Mouse (Mus musculus) G1E (cell line): ENCODE measurements at regions not wholly inside any gene's neighbourhood (a gene's known extent, or its start where the extent isn't known, plus 50 kb on each side); places are given as distances from the start of the nearest gene placed in this dataset.

Experiments
- ATAC-seq: 2 replicates; pipeline ENCODE4 v1.8.0; 2016; ENCODE audit warnings: mild to moderate bottlenecking; ENCODE audit not compliant: insufficient number of reproducible peaks, poor library complexity, low FRiP score, severe bottlenecking; ENCODE audit errors: extremely low read depth
- DNase-seq: peaks from one replicate; pipeline ENCODE4 v3.0.0; 2012; ENCODE audit warnings: low spot score
- H3K27me3 ChIP-seq: 2 replicates; pipeline ENCODE4 v1.6.1; 2012; ENCODE audit warnings: mild to moderate bottlenecking, low read length, inconsistent platforms; ENCODE audit not compliant: insufficient read depth
- H3K36me3 ChIP-seq: replicated peaks from 2 replicates; pipeline ENCODE3; 2012; ENCODE audit warnings: mild to moderate bottlenecking, inconsistent platforms
- H3K4me1 ChIP-seq: 2 replicates; pipeline ENCODE4 v1.6.1; 2012; ENCODE audit warnings: low read depth, low read length, inconsistent platforms, mixed read lengths; ENCODE audit not compliant: insufficient read depth
- H3K4me3 ChIP-seq: 2 replicates; pipeline ENCODE4 v1.5.1; 2012; ENCODE audit warnings: low read depth, mild to moderate bottlenecking, inconsistent platforms, low read length, moderate library complexity, mixed read lengths
- H3K9me3 ChIP-seq: replicated peaks from 2 replicates; pipeline ENCODE4 v1.6.1; 2012; ENCODE audit warnings: inconsistent platforms
- CTCF ChIP-seq: IDR thresholded peaks from 2 replicates; pipeline ENCODE4 v1.5.1; 2012; ENCODE audit warnings: low read depth, low read length, inconsistent platforms, mixed read lengths
- GATA1 ChIP-seq: IDR thresholded peaks from 2 replicates; pipeline ENCODE4 v1.6.1; 2012; ENCODE audit warnings: borderline replicate concordance, low read length, inconsistent platforms, mixed read lengths
- GATA2 ChIP-seq: IDR thresholded peaks from 2 replicates; pipeline ENCODE4 v1.6.1; 2012; ENCODE audit warnings: low read depth, low read length, inconsistent platforms, borderline replicate concordance
- POLR2AphosphoS5 ChIP-seq: IDR thresholded peaks from 2 replicates; pipeline ENCODE4 v1.6.1; 2012; ENCODE audit warnings: low read depth, low read length, inconsistent platforms; ENCODE audit not compliant: insufficient replicate concordance
- TAL1 ChIP-seq: conservative IDR thresholded peaks from 2 replicates; pipeline ENCODE4 v1.6.1; 2012; ENCODE audit warnings: low read depth, low read length, inconsistent platforms, mixed read lengths

DNA sequence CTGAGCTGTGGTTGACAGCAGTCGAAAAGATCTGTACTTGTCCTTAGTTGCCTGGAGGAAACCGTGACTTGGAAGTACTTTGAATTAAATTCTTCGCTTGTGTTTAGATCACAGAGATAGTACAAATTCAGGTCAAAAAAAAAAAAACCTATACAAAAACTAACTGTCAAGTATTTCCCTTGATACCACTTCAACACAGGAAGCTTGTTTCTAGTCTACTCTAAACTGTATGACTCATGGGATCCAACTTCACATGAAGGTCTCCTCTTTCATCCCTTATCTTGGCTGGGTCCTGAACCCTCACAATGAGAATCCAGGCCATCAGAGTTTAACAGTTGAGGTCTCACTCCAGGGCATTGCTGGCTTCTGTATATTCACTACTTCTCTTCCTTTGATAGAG is 54.8 kb downstream of the Tmem30b start:
- H3K9me3 ChIP-seq = no peaks in the 10 kb centered on the region
- H3K4me3 ChIP-seq = no peak overlapping the region
- H3K4me1 ChIP-seq = no peaks in the 10 kb centered on the region
- ATAC-seq = no peak
- H3K36me3 ChIP-seq = no peaks in the 10 kb centered on the region
- no peak for DNase-seq
- H3K27me3 ChIP-seq = no peaks in the 10 kb centered on the region
- TF ChIP-seq GATA2 = no peak
- TF ChIP-seq GATA1 = no peak
- TF ChIP-seq POLR2AphosphoS5 = no peak
- TF ChIP-seq TAL1 = no peak
- TF ChIP-seq CTCF = no peak

DNA sequence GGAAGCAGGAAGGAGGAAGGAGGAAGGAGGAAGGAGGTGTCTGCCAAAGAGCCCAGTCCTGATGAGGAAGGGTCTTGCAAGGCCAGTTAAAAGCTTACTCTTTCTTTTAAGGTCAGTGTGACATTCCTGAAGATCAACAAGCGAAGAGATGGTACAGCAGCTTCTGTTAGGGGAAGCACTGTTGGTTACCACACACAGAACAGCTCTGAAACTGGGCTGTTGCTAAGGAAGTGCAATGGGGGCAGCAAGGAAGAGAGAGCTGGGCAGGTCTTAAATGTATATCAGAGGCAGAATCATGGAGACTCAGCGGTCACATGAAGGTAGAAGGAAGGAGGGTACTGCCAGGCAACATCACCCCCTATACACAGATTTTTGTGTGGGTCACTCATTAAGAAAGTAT is 63.3 kb downstream of the Tmem30b start:
- no peak for ATAC-seq
- H3K4me3 ChIP-seq = no peak overlapping the region
- TF ChIP-seq GATA2 = no peak
- no peak for TF ChIP-seq CTCF
- TF ChIP-seq TAL1 = no peak
- no peak for TF ChIP-seq GATA1
- no peak for TF ChIP-seq POLR2AphosphoS5
- no peaks in the 10 kb centered on the region for H3K9me3 ChIP-seq
- DNase-seq = no peak
- no peaks in the 10 kb centered on the region; the same call in 1 of the 2 replicates for H3K27me3 ChIP-seq
- no peaks in the 10 kb centered on the region for H3K4me1 ChIP-seq
- H3K36me3 ChIP-seq = no peaks in the 10 kb centered on the region

DNA sequence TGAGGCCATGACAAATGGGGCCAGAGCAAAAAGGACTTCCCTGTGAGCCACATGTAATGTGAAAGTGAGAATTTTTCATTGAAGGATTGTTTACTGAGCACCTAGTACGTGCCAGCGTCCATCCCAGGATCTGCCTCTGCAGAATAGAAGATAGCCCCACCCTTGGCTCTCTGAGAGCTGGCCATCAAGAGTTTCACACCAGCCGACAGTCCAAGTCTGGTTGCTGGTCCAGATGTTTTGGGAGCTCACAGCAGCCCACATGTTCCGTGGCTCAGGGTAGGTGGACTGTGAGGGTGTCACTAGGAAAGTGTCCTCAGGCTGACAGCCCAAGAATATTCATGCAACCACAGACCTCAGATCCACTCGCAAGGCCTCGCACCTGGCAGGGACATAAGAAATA is 63.9 kb downstream of the Tmem30b start:
- Histone ChIP-seq H3K4me1 (no peaks in the 10 kb centered on the region), H3K4me3 (no peak overlapping the region), H3K27me3 (no peaks in the 10 kb centered on the region; the same call in 1 of the 2 replicates), H3K9me3 (no peaks in the 10 kb centered on the region), H3K36me3 (no peaks in the 10 kb centered on the region)
- ATAC-seq (no peak), DNase-seq (no peak)
- no peak for TF ChIP-seq GATA2
- no peak for TF ChIP-seq GATA1
- TF ChIP-seq TAL1 = no peak
- TF ChIP-seq POLR2AphosphoS5 = no peak
- TF ChIP-seq CTCF = no peak

DNA sequence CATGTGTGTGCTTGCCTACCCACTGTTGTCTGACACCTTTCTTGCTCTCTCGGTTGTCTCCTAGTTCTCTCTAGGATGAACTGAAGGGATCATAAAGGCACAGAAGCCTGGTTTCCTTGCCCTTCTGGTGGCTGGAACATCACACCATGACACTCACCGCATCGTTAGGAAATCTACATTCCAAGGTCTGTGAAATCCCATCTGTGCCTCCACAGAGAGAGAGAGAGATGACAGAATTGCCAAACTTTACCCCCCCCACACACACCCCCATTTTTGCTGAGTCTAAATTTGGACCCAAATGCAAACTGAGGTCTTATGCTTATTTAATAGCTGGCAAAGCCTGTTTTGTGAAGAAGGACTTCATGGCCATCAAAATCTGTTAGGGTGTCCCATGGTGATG is 64.5 kb downstream of the Tmem30b start:
- Histone ChIP-seq H3K27me3 (peaks cover under 1% of the 10 kb centered on the region; the same call in 1 of the 2 replicates), H3K4me3 (no peak overlapping the region), H3K4me1 (no peaks in the 10 kb centered on the region), H3K9me3 (no peaks in the 10 kb centered on the region), H3K36me3 (no peaks in the 10 kb centered on the region)
- DNase-seq (no peak), ATAC-seq (no peak)
- TF ChIP-seq POLR2AphosphoS5 (no peak), GATA2 (no peak), GATA1 (no peak), CTCF (no peak), TAL1 (no peak)

DNA sequence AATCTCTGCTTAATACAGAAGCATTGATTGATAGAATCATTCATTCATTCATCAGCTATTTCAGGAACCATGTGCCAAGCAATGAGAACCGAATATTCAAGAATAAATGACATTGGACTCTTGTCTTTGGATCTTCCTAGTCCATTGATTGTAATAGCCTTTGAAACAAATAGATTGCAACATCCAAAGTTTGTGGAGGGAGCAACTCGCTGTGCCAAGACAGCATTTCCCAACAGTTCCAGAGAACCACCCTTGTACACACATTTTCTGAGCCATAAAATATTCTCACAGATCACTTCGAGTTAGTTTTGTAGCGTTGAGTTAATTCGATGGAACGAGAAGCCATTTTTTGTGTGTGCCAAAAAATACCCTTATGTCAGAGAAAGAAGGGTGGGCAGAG is 65.0 kb downstream of the Tmem30b start:
- TF ChIP-seq TAL1 (no peak), POLR2AphosphoS5 (no peak), GATA2 (no peak), GATA1 (no peak), CTCF (no peak)
- DNase-seq = no peak
- Histone ChIP-seq H3K4me1 (no peaks in the 10 kb centered on the region), H3K9me3 (no peaks in the 10 kb centered on the region), H3K4me3 (no peak overlapping the region), H3K36me3 (no peaks in the 10 kb centered on the region), H3K27me3 (peaks cover 4% of the 10 kb centered on the region; the same call in 1 of the 2 replicates)
- no peak for ATAC-seq

DNA sequence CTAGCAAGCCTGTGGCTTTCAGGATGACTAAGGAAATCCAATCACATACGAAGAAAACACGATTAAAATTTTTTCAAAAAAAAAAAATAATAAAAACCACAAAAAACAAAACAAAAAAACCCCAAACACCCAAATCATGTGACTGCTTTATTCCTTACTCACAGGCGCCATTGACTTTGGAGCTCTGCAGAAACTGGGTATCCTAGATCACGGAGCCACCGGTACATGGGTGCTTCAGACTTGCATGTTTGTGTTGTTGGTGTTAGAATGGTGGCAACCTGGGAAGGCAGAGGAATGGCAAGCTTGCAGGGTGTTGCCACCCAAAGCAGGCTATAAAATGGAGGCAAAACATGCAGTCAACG is 65.6 kb downstream of the Tmem30b start:
- no peaks in the 10 kb centered on the region for H3K9me3 ChIP-seq
- TF ChIP-seq TAL1 (no peak), GATA2 (no peak), CTCF (no peak), GATA1 (no peak), POLR2AphosphoS5 (no peak)
- DNase-seq (no peak), ATAC-seq (no peak)
- peaks cover 4% of the 10 kb centered on the region; the same call in 1 of the 2 replicates for H3K27me3 ChIP-seq
- no peaks in the 10 kb centered on the region for H3K36me3 ChIP-seq
- H3K4me1 ChIP-seq = no peaks in the 10 kb centered on the region
- no peak overlapping the region for H3K4me3 ChIP-seq

DNA sequence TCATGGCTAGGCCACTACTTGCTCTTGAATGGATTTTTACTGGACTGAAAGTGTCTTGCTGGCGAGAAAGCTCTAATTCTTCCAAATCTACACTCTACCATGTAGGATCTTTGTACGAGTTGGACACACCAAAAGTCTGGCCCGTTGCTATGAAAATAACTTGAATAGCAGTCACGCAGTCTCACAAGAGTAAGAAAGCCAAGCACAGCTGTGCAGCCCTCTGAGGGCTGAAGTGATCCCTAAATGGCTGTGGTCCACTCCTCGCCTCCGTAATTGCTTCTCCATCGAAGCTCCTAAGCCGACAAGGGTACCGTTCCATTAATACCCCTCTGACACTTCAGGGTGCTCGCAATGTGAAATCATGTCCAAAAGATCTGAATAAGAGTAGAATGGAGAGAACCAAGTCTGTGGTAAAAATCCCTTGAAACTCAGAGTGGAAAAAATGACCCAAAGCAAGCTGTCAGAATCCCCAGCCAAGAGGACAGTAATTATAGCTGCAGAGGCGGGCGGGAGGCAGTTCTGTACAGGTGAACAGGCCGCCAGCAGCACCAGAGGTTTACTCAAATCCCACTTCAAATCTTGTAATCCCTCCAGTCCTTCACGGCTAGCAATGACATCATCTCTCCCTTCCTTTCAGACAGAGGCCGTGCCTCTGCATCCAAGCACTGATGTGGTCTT is 66.1 kb downstream of the Tmem30b start:
- no peaks in the 10 kb centered on the region for H3K9me3 ChIP-seq
- no peak overlapping the region for H3K4me3 ChIP-seq
- no peaks in the 10 kb centered on the region for H3K36me3 ChIP-seq
- H3K4me1 ChIP-seq = no peaks in the 10 kb centered on the region
- H3K27me3 ChIP-seq = peaks cover 4% of the 10 kb centered on the region; the same call in 1 of the 2 replicates
- TF ChIP-seq CTCF (no peak), GATA2 (no peak), GATA1 (no peak), TAL1 (no peak)
- no peak for DNase-seq
- no peak for ATAC-seq
